Mouse (Mus musculus): ENCODE results near the gene Duox1. TPM values are rescaled to one million over a fixed set of nuclear protein-coding genes. Genes with fewer than 3 reads are reported as not detected.

Duox1 gene
- total RNA-seq (2015) (not detected in 2 replicates), total RNA-seq (2017) (not detected in 2 replicates)

DNA sequence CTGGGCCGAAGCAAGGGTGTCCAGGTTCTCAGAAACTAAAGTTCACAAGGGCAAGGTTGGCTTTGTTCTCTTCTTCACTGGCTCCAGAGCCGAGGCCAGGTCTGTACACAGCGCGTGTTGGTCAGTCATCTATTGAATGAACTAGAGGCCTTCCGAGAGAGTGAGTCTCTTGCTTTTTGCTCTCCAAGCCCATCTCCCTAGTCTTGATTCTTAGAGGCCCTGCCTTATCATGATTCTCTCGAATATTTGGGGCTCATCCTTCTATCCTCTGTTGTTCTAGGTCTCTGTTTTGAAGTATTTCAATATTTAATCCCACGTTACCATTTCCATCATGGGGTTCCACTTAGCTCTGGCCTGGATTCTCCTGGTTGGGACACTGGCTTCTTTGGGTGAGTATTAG is at the start of gene Duox1:
Gene Duox1, plus strand, starts transcription at position 301 of the 400 bp plus-strand sequence.
- ATAC-seq (replicated peaks; ENCODE audit: poor library complexity): no peak

DNA sequence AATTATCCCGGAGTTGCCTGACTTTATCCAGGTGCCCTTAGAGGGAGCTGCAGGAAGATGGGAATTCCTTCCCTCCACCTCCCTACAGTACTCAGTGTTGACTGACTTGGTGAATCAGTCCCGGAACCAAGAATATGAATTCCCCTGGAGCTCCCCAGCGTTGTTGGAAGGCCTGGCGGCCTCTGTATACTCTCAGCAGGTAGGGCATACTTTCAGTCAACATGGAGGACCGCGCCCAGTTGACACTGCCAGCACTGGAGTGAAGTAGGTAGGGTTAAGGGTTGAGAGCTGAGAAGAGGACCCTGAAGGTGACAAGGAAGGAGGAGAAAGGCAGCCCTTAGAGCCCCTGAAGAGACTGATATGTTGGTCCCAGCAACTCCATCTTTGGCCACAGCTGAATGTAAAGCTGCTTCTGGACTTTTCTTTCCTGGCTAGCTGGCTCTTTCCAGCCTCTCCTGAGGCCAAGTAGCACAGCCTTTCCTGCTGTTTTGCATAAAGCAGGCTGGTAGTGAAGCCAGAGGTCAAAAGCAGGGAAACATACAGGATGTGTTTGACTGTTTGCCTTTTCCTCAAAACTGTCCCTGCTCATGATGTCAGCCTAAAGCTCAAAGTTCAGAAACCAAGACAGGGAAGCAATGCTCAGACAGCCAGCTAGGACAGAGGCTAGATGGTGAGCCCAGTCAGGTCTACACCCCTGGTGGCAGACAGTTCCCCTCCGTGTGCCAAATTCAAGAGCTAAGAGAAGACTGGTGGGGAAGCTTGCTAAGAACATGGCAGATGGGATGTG is 48.9 kb upstream of the Duox1 start:
- ATAC-seq (replicated peaks; ENCODE audit: poor library complexity): no peak

DNA sequence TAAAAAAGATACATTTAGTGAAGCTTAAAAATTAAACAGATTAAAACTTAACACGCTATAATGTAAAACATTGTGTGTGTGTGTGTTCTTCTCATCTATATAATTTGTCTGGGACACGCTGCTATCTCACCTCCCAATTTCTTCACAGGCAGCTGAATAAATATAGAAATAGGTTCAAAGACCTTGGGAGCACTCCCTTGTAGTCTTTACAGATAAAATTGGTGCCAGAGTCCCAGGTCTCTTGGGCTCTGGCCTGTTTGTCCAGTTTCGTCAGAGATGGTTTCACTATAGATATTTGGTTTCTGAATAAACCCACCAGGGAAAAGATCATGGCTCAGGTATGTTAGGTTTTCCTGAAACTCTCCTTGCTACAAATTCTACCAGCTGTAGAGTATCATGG is 36.7 kb upstream of the Duox1 start:
- no peak for ATAC-seq (replicated peaks; ENCODE audit: poor library complexity)

DNA sequence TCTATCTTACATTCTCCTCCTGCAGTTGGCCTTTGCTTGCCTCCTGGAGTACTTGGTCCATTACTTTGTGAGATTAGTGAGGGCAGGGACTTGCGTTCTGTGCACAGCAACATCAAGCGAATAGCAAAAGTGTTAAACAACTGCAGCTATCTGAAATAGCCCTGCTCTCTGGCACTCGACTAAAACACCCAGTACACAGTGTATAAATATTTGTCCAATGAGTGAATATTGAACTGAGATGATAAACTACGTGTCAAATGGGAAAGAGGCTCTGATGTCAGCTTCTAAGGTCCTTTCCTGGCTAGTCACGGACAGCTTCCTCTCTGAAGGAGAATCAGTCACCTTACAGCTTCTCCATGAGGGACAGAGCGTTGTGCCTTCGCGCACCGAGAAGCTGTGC is 31.4 kb upstream of the Duox1 start:
- no peak for ATAC-seq (replicated peaks; ENCODE audit: poor library complexity)

DNA sequence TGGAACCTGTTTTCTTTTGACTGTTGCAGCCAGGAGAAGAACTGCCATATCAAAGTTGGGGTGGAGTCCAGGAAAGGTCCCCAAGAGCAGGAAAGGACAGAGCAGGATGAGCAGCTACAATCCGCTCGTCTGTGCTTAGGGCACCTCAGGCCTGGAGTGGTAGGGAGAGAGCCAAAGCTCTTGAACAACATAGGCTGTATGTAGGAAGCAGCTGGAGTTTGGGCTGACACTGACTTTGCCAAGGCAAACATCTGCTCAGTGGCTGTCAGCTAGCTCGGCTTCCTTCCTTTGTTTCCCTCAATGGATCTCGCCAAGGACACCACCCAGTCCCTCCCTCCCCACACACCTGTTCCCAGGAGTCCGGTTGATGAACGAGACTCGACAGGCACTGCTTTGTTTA is 29.3 kb upstream of the Duox1 start:
- ATAC-seq (replicated peaks; ENCODE audit: poor library complexity): no peak

DNA sequence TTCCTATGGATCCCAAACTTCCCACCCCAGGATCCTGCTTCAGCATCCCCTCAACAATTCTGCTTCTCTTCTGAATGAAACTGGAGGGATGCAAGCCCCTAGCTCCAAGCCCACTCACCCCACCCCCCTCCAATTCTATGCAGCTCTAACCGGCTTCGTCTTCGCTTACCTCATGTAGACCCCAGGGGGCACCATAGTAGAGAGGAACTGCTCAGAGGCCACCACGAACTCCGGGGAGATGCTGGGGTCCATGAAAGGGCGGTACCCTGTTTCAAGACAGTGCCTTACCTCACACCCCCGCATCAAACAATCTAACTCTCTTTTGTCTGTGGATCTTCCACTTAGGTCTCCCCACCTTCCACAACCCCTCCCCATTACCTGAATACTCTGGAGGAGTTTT is 20.6 kb upstream of the Duox1 start:
- ATAC-seq (replicated peaks; ENCODE audit: poor library complexity): peak; percentile 32; the same call in 1 of the 2 replicates

DNA sequence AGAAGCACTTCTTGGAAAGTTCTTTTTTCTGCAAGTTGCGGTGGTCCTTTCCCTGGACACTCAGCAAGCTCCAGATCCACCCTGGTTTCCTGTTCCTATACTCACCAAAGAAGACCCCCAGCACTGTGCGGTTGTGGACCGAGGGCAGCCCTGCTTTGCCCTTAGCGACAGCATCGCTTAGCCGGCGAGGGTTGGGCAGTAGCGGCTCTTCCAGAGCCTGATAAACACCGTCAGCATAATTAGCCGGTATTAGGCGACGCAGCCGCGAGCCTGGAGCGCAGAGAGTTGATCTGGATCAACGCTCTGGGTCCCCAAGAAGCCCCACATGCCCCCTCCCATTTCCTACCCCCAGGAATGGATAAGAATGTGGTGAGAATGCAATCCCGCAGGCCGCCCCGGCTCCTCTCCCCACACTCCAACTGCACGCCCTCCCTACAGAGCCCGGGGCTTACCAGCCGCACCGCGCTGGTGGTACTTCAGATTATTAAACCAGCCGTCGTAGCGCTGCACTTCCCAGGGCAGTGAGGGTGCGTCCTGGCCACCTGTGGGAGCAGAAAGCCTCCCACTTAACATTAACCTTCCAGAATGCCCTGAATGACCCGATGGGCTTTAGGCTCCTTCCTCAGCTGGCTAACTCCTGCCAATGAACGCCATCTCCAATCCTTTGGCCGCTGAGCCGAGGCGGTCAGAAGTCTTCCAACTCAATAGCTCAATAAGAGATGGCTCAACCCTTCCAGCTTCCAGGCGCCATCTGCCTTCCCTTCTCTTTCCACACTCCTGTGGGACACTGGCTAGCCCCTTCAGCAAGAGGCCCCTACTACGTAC is 18.0 kb upstream of the Duox1 start:
- no peak for ATAC-seq (replicated peaks; ENCODE audit: poor library complexity)

DNA sequence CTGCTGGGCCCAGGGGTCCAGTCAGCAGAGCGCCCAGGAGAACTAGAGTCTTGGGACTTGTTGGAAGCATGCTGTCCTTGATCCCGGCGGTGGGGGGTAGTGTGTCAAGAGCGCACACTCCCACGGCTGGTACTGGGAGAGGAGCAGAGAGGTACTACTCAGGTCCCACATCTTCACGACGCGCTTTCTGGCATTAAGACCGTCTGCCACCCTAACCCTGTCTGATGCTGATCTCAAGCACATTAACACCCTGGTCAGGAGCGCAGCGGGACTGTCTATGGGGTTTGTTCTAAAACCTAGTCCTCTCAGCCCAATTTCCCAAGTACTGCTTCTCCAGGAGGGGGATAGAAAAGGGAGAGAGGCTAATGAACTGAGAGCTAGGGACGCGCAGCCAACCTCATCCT is 17.4 kb upstream of the Duox1 start, which contains the start of gene Duox2:
Gene Duox2, minus strand, starts transcription at position 354 of the 404 bp plus-strand sequence.
- ATAC-seq (replicated peaks; ENCODE audit: poor library complexity): no peak

DNA sequence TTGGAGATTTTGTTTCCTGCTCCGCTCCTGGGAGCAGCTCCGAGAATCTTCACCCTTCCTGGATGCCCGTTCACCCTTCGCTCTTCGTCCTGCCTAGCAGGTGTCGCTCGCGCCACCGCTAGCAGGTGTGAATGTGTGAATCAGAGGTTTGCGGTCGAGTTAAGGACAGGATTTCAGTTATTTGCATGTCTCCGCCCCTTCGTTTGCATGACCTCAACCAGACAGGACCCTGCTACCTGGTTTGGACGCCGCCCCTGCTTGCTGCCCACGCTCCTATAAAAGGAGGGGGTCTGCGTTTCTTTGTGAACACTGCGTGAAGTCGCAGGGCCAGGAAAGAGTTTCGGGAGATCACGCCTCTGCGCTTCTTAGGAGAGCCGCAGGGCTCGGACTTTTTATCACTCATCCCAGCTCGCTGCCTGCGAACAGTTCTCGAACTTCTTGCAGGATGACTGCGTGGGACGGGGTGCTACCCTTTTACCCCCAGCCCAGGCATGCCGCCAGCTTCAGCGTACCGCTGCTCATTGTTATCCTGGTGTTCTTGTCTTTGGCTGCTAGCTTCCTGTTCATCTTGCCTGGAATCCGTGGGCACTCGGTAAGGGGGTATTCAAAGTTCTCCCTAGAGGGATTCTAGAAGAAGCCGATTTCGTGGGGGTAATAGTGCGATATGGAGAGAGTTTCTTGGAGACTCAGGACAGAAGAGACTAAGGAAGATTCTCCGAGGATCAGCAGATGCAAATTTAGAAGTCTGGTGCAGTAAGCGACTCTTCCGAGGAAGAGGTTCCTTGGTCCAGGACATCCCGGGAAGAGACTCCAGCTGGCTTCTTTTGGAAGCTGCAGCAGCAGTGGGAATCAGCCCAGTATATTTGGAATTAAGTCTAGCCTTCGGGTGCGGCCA is 16.6 kb upstream of the Duox1 start, which contains the start of gene Duoxa2:
Gene Duoxa2, plus strand, starts transcription at position 305 of the 895 bp plus-strand sequence.
- ATAC-seq (replicated peaks; ENCODE audit: poor library complexity): no peak

DNA sequence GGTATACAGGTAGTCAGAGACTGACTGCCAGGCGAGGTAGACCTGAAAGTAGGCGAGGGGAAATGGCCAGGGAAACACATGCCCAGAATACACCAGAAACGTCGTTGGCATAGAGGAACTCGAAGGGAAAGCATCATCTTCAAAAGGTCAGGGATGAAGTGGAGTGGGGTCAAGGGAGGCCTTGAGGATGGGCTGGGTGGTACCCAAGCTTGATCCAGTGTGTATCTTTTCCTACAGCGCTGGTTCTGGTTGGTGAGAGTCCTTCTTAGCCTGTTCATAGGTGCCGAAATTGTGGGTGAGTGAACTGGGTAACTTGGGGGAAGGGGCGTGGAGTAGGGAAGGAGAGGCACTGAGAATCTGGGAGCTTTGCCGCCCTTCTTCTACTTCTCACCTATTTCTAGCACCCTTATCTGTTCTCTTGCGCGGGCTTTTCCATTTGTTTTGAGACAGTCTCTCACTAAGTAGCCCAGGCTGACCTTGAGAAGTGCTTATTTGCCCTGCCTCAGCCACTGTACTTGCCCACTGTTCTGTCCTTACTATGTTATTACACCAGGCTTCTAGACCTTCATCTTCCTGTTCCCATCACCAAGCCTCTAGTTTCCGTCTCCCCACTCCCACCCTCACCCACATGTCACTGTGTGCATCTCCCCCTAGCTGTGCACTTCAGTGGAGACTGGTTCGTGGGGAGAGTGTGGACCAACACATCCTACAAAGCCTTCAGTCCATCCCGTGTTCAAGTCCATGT is 15.4 kb upstream of the Duox1 start:
- ATAC-seq (replicated peaks; ENCODE audit: poor library complexity): no peak

DNA sequence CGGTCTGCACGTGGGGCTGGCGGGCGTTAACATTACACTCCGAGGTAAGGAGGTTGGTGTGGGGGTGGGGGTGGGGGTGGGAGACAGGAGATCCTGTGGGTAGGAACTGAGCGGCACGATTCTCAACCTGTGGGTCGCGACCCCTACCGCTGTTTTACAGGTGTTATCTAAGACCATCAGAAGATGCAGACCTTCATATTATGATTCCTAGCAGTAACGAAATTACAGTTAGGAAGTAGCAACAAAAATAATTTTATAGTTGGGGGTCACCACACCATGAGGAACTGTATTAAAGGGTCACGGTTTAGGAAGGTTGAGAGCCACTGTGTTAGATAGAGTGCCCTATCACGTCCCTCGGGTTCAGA is 14.8 kb upstream of the Duox1 start:
- no peak for ATAC-seq (replicated peaks; ENCODE audit: poor library complexity)

DNA sequence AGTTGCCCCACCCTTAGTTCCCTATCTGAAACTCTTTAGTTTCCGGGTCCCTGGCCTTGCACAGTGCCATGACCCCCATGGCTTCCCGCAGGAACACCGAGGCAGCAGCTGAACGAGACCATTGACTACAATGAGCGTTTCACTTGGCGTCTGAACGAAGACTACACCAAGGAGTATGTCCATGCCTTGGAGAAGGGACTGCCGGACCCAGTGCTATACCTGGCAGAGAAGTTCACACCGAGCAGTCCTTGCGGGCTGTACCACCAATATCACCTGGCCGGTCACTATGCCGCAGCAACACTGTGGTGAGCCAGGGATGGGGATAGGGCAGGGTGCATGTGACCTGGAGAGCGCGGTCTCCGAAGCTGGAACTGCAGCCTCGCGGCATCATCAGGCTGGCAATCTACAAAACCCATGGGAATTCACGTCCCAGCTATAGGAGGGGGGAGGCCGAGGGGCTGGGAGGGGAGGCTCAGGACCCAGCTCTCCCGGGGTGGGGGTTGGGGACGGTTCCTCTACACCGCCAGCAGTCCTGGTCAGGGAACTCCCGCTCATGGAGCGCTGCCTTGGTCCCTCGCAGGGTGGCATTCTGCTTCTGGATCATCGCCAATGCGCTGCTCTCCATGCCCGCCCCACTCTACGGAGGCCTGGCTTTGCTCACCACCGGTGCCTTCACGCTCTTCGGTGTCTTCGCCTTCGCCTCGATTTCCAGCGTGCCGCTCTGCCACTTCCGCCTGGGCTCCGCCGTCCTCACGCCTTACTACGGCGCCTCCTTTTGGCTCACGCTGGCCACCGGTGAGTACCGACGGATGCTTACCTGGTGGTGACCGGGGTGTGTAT is 14.2 kb upstream of the Duox1 start:
- ATAC-seq (replicated peaks; ENCODE audit: poor library complexity): peak; percentile 22; the same call in 1 of the 2 replicates

DNA sequence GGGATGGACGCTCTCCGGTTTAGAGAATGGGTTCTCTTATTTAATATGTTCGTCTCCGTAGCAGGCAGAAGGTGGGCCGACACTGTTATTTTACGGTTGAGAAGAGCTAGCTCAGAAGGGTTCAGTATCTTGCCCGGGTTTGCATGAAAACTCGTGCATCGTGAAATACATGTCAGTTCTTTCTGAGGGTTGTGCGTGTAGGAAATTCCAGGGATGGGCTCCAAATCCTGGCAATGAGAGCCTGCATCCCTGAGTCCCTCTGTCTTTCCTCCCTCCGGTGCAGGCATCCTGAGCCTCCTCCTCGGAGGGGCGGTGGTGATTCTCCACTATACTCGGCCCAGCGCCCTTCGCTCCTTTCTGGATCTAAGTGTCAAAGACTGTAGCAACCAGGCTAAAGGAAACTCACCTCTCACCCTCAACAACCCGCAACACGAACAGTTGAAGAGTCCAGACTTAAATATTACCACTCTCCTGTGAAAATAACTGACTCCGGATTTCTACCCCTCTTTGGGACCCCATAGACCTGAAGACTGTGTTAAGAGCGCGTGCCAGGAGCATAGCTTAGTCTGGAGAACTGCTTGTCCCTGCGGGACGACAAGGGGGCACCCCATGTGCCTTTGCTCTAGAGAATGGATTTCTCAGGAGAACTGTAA is 13.4 kb upstream of the Duox1 start:
- no peak for ATAC-seq (replicated peaks; ENCODE audit: poor library complexity)

DNA sequence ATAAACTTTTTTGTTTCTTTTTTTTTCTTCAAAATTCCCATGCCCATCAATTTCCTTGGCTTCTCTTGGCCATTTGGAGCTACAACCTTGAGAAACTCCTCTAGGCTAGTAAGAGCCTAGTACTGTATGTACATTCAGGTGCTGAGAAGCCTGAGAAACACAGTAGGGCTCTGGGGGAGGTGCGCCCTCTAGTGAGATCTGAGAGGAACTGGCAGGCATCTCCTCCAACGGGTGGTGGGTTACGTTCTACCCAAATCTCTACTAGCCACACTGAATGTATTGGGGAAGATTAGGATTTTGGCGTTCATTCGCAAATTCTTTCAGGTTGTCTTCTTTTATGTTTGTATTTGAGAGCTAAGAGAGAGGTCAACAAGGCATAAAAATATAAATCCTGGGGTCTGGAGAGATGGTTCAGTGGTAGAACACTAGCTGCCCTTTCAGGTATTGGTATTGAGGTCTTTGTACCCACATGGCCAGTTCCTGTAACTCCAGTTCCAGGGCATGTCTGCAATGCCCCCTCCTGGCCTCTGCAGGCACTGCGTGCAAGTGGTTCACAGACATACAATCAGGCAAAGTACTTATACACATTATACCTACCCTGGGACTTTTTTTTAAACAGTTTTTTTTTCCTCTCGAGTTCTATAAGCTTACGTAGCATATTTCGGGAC is 12.8 kb upstream of the Duox1 start:
- peak; percentile 75 for ATAC-seq (replicated peaks; ENCODE audit: poor library complexity)

DNA sequence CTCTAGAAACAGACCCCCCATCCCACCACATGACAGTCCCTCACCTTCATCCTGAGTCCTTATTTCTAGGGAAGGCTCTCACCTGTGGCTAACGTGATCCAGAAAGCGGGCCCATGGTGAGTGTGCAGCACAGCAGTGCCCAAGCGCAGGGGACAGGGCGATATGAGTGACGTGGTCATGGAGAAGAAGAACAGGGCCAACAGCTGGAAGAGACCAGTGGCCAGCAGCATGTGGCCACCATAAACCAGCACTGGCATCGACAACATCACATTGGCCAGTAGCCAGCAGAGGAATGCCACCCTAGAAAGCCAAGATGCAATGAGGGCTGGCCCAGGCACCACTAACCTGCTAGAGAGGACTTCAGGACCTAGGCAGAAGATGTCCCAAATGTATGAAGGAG is 10.9 kb upstream of the Duox1 start:
- no peak for ATAC-seq (replicated peaks; ENCODE audit: poor library complexity)

DNA sequence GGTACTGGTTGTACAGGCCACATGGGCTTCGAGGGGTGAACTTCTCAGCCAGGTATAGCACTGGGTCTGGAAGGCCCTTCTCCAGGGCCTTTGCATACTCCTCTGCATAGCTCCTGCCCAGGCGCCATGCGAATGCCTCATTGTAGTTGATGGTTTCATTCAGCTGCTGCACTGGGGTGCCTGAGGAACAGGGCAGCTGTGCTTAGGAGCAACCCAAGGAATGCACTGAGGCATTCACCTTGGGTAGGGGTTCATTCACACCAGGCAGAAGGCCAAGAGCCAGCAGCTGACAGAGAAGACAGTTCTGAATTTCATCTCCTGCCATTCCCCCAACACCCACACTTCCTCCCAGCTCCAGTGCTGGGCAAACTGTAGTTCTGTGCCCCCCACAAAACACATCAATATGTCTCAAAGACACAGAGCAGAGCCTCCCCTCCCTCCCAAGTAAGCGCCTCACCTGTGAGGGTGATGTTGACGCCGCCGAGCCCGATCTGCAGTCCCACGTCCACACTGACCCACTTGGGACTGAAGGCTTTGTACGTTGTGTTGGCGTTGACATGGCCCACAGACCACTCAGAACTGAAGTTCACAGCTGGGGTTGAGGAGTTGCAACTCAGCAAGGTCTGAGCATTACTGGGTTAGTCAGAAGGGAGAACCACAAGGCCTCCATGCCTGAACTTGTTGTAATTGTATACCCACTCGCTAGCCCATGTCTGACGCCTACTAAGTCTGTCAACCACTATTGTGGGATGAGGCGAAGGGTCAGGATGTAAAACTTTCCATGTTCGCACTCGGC is 10.2 kb upstream of the Duox1 start:
- ATAC-seq (replicated peaks; ENCODE audit: poor library complexity): no peak

DNA sequence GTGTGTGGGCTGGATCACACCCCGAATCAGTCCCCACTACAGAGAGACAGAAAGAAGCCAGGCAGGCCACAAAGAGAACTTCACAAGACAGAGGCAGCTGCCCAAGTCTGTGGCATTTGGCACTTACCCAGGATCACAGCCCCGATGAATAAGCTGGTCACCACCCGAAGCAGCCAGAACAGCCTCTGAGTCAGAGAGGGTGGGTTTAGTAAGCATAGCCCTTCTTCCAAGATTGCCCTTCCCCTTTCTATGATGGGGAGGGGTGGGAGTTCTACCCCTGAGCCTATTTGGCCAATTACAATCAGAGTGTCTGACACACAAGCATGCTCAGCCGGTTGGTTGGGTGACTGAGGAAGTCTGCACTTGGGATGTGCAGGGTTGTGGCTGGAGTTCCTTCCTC is 9.3 kb upstream of the Duox1 start:
- ATAC-seq (replicated peaks; ENCODE audit: poor library complexity): peak; percentile 42

Data from megakaryocyte progenitor cell, adult 5-6 weeks (primary cell).